In genomic region chr1:175336191-175336590, GRCm38 (mm10) we compare ENCODE assay signal across 25 mouse cellular contexts.
DNase-seq lines count a peak whose midpoint lies in the region; ATAC-seq and TF ChIP-seq lines count a peak whose summit lies in the region.
"Had no signal": no experiment of that assay in that cellular context is flagged by ENCODE, and none has a peak within 500 bp of the region (broad histone marks: within the 10 kb centered on the region; RNA-seq: fewer than 3 reads in every experiment).

No protein-coding gene starts in this region.

- no peaks in the 10 kb centered on the region for H3K27me3 ChIP-seq in liver, adult 2 months (ENCODE audit: control insufficient read depth, insufficient read depth, low read length)
- no peaks in the 10 kb centered on the region for H3K27me3 ChIP-seq in liver, embryonic 12.5 days (replicated peaks)
- H3K27me3 ChIP-seq: CH12.LX; embryonic facial prominence, embryonic 12.5 days; embryonic facial prominence, embryonic 15.5 days; forebrain, embryonic 12.5 days had no signal

- ATAC-seq in liver, embryonic 12.5 days = no peak
- ATAC-seq: CD4-positive, CD25-positive, alpha-beta regulatory T cell, adult 4 months; forebrain, embryonic 14.5 days; forebrain, embryonic 16.5 days had no signal

- no peak overlapping the region for H3K4me3 ChIP-seq in liver, adult 2 months (ENCODE audit: insufficient read depth, low read depth, low read length)
- H3K4me3 ChIP-seq in liver, embryonic 12.5 days = no peak overlapping the region
- H3K4me3 ChIP-seq: embryonic facial prominence, embryonic 12.5 days; embryonic facial prominence, embryonic 15.5 days; erythroblast, embryonic 14.5 days; forebrain, embryonic 10.5 days; forebrain, embryonic 12.5 days had no signal

- no peaks in the 10 kb centered on the region for H3K36me3 ChIP-seq in liver, adult 2 months (ENCODE audit: control insufficient read depth, insufficient read depth, low read length)
- no peaks in the 10 kb centered on the region for H3K36me3 ChIP-seq in liver, embryonic 12.5 days
- H3K36me3 ChIP-seq: embryonic facial prominence, embryonic 12.5 days; embryonic facial prominence, embryonic 15.5 days; forebrain, embryonic 10.5 days; forebrain, embryonic 12.5 days; G1E had no signal

- H3K4me2 ChIP-seq in liver, embryonic 12.5 days = no peak overlapping the region
- H3K4me2 ChIP-seq: embryonic facial prominence, embryonic 12.5 days; embryonic facial prominence, embryonic 15.5 days; forebrain, embryonic 12.5 days had no signal

- TF ChIP-seq POLR2A in liver, adult 2 months (IDR thresholded peaks at IDR 0.05; ENCODE audit: extremely low read depth, insufficient read depth, low read length) = no peak

- no peaks in the 10 kb centered on the region for H3K4me1 ChIP-seq in liver, adult 2 months (ENCODE audit: control insufficient read depth, insufficient read depth, low read length)
- no peaks in the 10 kb centered on the region for H3K4me1 ChIP-seq in liver, embryonic 12.5 days
- H3K4me1 ChIP-seq: embryonic facial prominence, embryonic 12.5 days; embryonic facial prominence, embryonic 15.5 days; forebrain, embryonic 10.5 days; forebrain, embryonic 12.5 days had no signal

- H3K9ac ChIP-seq in liver, adult 2 months (ENCODE audit: low read depth, low read length) = no peak overlapping the region
- H3K9ac ChIP-seq in liver, embryonic 12.5 days = no peak overlapping the region
- H3K9ac ChIP-seq: embryonic facial prominence, embryonic 12.5 days; embryonic facial prominence, embryonic 15.5 days; forebrain, embryonic 12.5 days had no signal

- DNase-seq in embryo, embryonic 11 days = peak; percentile 4
- DNase-seq in embryo, embryonic 10.5 days (ENCODE audit: low spot score) = no peak
- peak; percentile 16 for DNase-seq in liver, adult 2 months (ENCODE audit: extremely low read depth, low read depth, low spot score)
- DNase-seq in kidney, postnatal 4 days = no peak
- DNase-seq: adrenal gland, adult 2 months; adrenal gland, postnatal 10 days; adrenal gland, postnatal 25 days; B cell, adult 2 months; cerebellum, adult 11 months; cerebellum, adult 18-20 months; cerebellum, adult 8-10 months; cerebellum, adult 9-11 months; cerebellum, postnatal 14 days; cerebellum, postnatal 36 days had no signal

- WGBS in liver, adult 2 months = 80% methylated on average over 4 of the region's 4 CpGs
- 69% methylated on average over 4 of the region's 4 CpGs for WGBS in liver, embryonic 12.5 days (ENCODE audit: insufficient replicate concordance)

- no peak for TF ChIP-seq CTCF in liver, adult 2 months (IDR thresholded peaks at IDR 0.05; ENCODE audit: low read depth, low read length)

- no peak overlapping the region for H3K27ac ChIP-seq in liver, adult 2 months (replicated peaks; ENCODE audit: insufficient read depth, low read depth, low read length)
- H3K27ac ChIP-seq in liver, embryonic 12.5 days = no peak overlapping the region
- H3K27ac ChIP-seq: embryonic facial prominence, embryonic 12.5 days; embryonic facial prominence, embryonic 15.5 days; forebrain, embryonic 10.5 days; forebrain, embryonic 12.5 days had no signal

- no peaks in the 10 kb centered on the region for H3K79me2 ChIP-seq in liver, adult 2 months (ENCODE audit: control insufficient read depth, insufficient read depth, low read length)

- H3K9me3 ChIP-seq in liver, embryonic 12.5 days (replicated peaks) = no peaks in the 10 kb centered on the region
- H3K9me3 ChIP-seq: embryonic facial prominence, embryonic 12.5 days; embryonic facial prominence, embryonic 15.5 days; forebrain, embryonic 10.5 days; forebrain, embryonic 12.5 days had no signal

Comparison
In these comparisons a context has a peak if more than half of its experiments do, and no peak if none do; other contexts are left out.
1. DNase-seq: peak in embryo, embryonic 11 days (single experiment) and liver, adult 2 months (single experiment); none in embryo, embryonic 10.5 days (single experiment) and kidney, postnatal 4 days (0 of 2).